Mouse (Mus musculus): ENCODE data around the gene Tesk1. TPM values are rescaled to one million over a fixed set of nuclear protein-coding genes. Genes with fewer than 3 reads are reported as not detected.

Tesk1 gene
- polyA plus RNA-seq, 1 experiment from 2014 or later, result 15.4 TPM

- H3K36me3 ChIP-seq, result no peaks in the 10 kb centered on the region
- H3K9me3 ChIP-seq, result no peaks in the 10 kb centered on the region
- peak overlapping the region; percentile 63 for H3K4me2 ChIP-seq (replicated peaks)
- peak; percentile 95 for ATAC-seq (ENCODE audit: low FRiP score, low read depth)
- 1% methylated on average over 28 of the region's 28 CpGs for WGBS
- H3K4me3 ChIP-seq, result peak overlapping the region; percentile 55
- H3K27ac ChIP-seq, result peak overlapping the region; percentile 88
- H3K9ac ChIP-seq, result peak overlapping the region; percentile 80
- peaks cover 27% of the 10 kb centered on the region for H3K4me1 ChIP-seq
- H3K27me3 ChIP-seq (replicated peaks), result no peaks in the 10 kb centered on the region
These were observed 35.4 kb upstream of the Tesk1 start for GRCm38 (mm10) chr4:43406162-43406971.

- Histone ChIP-seq H3K4me1 (peaks cover 25% of the 10 kb centered on the region), H3K9ac (peak overlapping the region; percentile 80), H3K4me2 (replicated peaks) (peak overlapping the region; percentile 63), H3K36me3 (no peaks in the 10 kb centered on the region), H3K9me3 (no peaks in the 10 kb centered on the region), H3K27me3 (replicated peaks) (no peaks in the 10 kb centered on the region), H3K4me3 (peak overlapping the region; percentile 55), H3K27ac (peak overlapping the region; percentile 42)
- ATAC-seq (ENCODE audit: low FRiP score, low read depth), result peak; percentile 78
- 68% methylated on average over 12 of the region's 12 CpGs for WGBS
These were observed 34.4 kb upstream of the Tesk1 start for GRCm38 (mm10) chr4:43407071-43407920.

- Histone ChIP-seq H3K4me1 (peaks cover 4% of the 10 kb centered on the region; the same call in 1 of the 2 replicates), H3K9me3 (no peaks in the 10 kb centered on the region), H3K9ac (no peak overlapping the region), H3K27me3 (replicated peaks) (no peaks in the 10 kb centered on the region), H3K27ac (no peak overlapping the region), H3K4me3 (no peak overlapping the region), H3K4me2 (replicated peaks) (no peak overlapping the region), H3K36me3 (peaks cover 38% of the 10 kb centered on the region)
- WGBS, result 87% methylated on average over 14 of the region's 14 CpGs
- no peak for ATAC-seq (ENCODE audit: low FRiP score, low read depth)
These were observed 27.0 kb upstream of the Tesk1 start for GRCm38 (mm10) chr4:43414761-43415160.

- Histone ChIP-seq H3K27me3 (replicated peaks) (no peaks in the 10 kb centered on the region), H3K4me3 (no peak overlapping the region), H3K27ac (no peak overlapping the region), H3K9me3 (no peaks in the 10 kb centered on the region), H3K9ac (no peak overlapping the region), H3K4me2 (replicated peaks) (no peak overlapping the region), H3K36me3 (peaks cover 38% of the 10 kb centered on the region), H3K4me1 (peaks cover 4% of the 10 kb centered on the region; the same call in 1 of the 2 replicates)
- WGBS, result 90% methylated on average over 29 of the region's 29 CpGs
- no peak for ATAC-seq (ENCODE audit: low FRiP score, low read depth)
These were observed 26.3 kb upstream of the Tesk1 start for GRCm38 (mm10) chr4:43415221-43416070.

GRCm38 (mm10) chr4:43416071-43416490 lies 25.7 kb upstream of the Tesk1 start:
- H3K4me2 ChIP-seq (replicated peaks), result no peak overlapping the region
- H3K4me3 ChIP-seq, result no peak overlapping the region
- no peaks in the 10 kb centered on the region for H3K27me3 ChIP-seq (replicated peaks)
- H3K4me1 ChIP-seq, result peaks cover 4% of the 10 kb centered on the region; the same call in 1 of the 2 replicates
- H3K36me3 ChIP-seq, result peaks cover 38% of the 10 kb centered on the region
- no peaks in the 10 kb centered on the region for H3K9me3 ChIP-seq
- H3K9ac ChIP-seq, result no peak overlapping the region
- 95% methylated on average over 22 of the region's 22 CpGs for WGBS
- no peak overlapping the region for H3K27ac ChIP-seq
- no peak for ATAC-seq (ENCODE audit: low FRiP score, low read depth)

GRCm38 (mm10) chr4:43417269-43418062 lies 24.3 kb upstream of the Tesk1 start:
- Histone ChIP-seq H3K36me3 (peaks cover 52% of the 10 kb centered on the region), H3K9me3 (no peaks in the 10 kb centered on the region), H3K9ac (no peak overlapping the region), H3K4me3 (no peak overlapping the region), H3K27me3 (replicated peaks) (peaks cover 8% of the 10 kb centered on the region; the same call in 1 of the 2 replicates), H3K27ac (no peak overlapping the region), H3K4me1 (peaks cover 4% of the 10 kb centered on the region; the same call in 1 of the 2 replicates), H3K4me2 (replicated peaks) (no peak overlapping the region)
- ATAC-seq (ENCODE audit: low FRiP score, low read depth), result no peak
- 77% methylated on average over 16 of the region's 16 CpGs for WGBS

- 83% methylated on average over 4 of the region's 4 CpGs for WGBS
- Histone ChIP-seq H3K4me2 (replicated peaks) (no peak overlapping the region), H3K36me3 (peaks cover 61% of the 10 kb centered on the region), H3K27ac (no peak overlapping the region), H3K27me3 (replicated peaks) (peaks cover 18% of the 10 kb centered on the region), H3K9me3 (no peaks in the 10 kb centered on the region), H3K4me3 (no peak overlapping the region), H3K4me1 (peaks cover 4% of the 10 kb centered on the region; the same call in 1 of the 2 replicates), H3K9ac (no peak overlapping the region)
- ATAC-seq (ENCODE audit: low FRiP score, low read depth), result no peak
These were observed 23.3 kb upstream of the Tesk1 start for GRCm38 (mm10) chr4:43418450-43418849.

GRCm38 (mm10) chr4:43418973-43419656 lies 22.6 kb upstream of the Tesk1 start:
- no peak overlapping the region for H3K4me2 ChIP-seq (replicated peaks)
- H3K9me3 ChIP-seq, result no peaks in the 10 kb centered on the region
- no peak overlapping the region for H3K9ac ChIP-seq
- peaks cover 68% of the 10 kb centered on the region for H3K36me3 ChIP-seq
- H3K27me3 ChIP-seq (replicated peaks), result peaks cover 25% of the 10 kb centered on the region
- 59% methylated on average over 15 of the region's 15 CpGs for WGBS
- ATAC-seq (ENCODE audit: low FRiP score, low read depth), result no peak
- H3K4me1 ChIP-seq, result 0 out of 2 replicates have a peak, but pooled peaks cover 4% of the 10 kb centered on the region
- H3K27ac ChIP-seq, result no peak overlapping the region
- no peak overlapping the region for H3K4me3 ChIP-seq

GRCm38 (mm10) chr4:43419801-43420281 lies 21.9 kb upstream of the Tesk1 start:
- Histone ChIP-seq H3K27ac (no peak overlapping the region), H3K4me3 (no peak overlapping the region), H3K4me2 (replicated peaks) (no peak overlapping the region), H3K27me3 (replicated peaks) (peaks cover 32% of the 10 kb centered on the region), H3K36me3 (peaks cover 68% of the 10 kb centered on the region), H3K9me3 (no peaks in the 10 kb centered on the region), H3K9ac (no peak overlapping the region), H3K4me1 (0 out of 2 replicates have a peak, but pooled peaks cover 4% of the 10 kb centered on the region)
- 75% methylated on average over 9 of the region's 9 CpGs for whole genome bisulfite sequencing
- no peak for ATAC-seq (ENCODE audit: low FRiP score, low read depth)

- Histone ChIP-seq H3K4me2 (replicated peaks) (no peak overlapping the region), H3K4me3 (no peak overlapping the region), H3K9me3 (no peaks in the 10 kb centered on the region), H3K4me1 (0 out of 2 replicates have a peak, but pooled peaks cover 6% of the 10 kb centered on the region), H3K27ac (no peak overlapping the region), H3K36me3 (peaks cover 68% of the 10 kb centered on the region), H3K27me3 (replicated peaks) (peaks cover 37% of the 10 kb centered on the region), H3K9ac (no peak overlapping the region)
- WGBS, result 3% methylated on average over 6 of the region's 6 CpGs
- 0 out of 2 replicates have a peak, but pooled peaks have one; percentile 15 for ATAC-seq (ENCODE audit: low FRiP score, low read depth)
These were observed 21.4 kb upstream of the Tesk1 start for GRCm38 (mm10) chr4:43420305-43420704.

Measured in neural tube, embryonic 12.5 days (tissue).